Mouse (Mus musculus): ENCODE measurements at regions not wholly inside any gene's neighbourhood (a gene's known extent, or its start where the extent isn't known, plus 50 kb on each side); places are given as distances from the start of the nearest gene placed in this dataset.

DNA sequence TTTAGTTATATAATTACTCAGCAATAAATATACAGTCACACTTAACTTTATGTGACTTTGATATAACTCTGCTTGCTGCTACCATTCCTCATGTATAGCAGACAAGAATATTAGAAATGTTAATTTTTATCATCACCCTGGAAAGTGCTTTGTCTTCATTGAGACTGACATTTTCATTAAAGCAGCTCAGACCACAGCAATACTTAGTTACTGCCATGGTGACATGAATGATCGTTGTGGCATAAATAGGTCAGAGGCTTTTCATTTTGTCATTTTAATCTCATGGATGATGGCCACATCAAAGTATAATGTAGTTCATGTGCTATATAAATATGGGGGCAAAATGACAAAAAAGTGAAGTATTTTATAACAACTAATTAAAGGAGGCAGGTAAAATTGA, 498.1 kb downstream of the Slc22a22 start:
- DNase-seq (ENCODE audit: low read depth) = no peak

DNA sequence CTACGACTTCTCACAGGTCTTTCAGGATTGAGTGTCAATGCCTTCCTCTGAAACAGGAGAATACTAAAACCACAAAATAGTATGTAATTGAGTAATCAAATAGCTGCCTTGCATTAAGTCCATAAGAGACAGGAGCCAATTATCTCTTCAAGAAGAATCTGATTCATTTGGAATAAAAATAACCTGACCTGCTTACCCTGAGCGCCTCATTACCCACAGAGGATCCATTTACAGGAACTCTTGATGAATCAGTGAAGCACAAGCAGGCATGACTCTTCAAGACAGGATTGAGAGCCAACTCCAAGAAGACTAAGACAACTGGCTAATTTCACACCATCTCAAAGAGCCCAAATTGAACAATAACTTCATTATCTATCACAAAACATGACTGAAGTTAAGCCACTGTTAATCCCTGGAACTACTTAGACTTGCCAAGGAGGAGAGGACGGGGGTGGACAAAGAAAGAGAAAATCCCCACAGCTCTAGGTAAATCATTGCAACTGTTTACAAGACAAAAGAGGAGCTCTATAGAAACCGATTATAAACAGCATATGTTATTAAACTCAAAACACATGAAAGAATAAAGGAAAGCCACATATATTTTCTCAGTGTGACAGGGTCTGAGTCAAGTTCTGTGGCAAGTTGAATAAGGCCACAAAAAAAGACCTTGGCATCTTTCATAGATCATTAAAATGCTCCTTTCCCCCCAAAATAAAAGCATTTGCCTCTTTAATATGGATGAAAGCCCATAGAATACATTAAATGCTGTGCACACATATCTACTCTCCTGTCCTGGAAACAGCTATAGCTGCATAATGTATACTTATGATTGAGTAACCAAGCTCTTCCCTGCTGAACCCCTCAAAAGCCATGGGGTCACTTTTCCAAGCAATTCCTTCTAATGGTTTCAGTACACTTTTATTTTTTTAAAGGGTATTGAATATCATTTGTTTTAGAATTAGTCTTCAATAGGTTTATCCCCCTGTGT, 501.7 kb downstream of the Slc22a22 start:
- peak; percentile 61 for DNase-seq (ENCODE audit: low read depth)

DNA sequence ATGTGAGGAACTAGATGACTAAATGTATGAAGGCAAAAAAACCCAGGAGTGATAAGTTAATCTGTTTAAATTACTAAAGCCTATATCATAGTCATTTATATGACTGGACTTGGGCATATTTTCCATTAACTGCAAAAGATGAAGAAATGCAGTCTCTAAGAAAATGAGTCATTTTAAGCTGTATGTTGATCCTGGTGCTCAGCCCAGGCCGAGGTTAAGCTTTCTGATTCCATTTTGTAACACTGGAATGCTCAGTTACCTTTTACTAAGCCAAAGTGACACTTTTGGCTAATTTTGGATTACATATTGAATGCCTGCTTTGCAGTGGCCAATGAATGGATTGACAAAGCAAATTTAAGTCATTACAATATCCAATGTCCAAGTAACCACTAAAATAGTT, 507.3 kb downstream of the Slc22a22 start:
- DNase-seq (ENCODE audit: low read depth) = peak; percentile 72

DNA sequence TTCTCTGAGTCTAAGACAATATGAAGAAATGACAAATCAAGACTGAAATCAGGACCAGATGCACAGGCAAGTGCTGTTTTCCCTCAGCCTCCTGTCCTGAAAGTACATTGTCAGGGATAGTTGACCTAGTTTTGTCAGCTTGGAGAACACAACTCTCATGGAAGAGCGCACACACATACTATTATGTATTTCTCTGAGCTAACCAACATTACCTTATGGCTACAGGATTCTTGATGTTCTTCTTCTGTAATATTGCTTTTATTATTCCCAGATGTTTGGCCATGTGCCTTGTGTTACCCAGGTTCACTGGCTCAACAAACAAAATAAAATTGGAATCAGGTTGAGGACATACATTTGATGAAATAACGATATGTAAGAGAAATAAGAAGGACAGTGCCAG, 521.1 kb downstream of the Slc22a22 start:
- DNase-seq (ENCODE audit: low read depth) = peak; percentile 91

DNA sequence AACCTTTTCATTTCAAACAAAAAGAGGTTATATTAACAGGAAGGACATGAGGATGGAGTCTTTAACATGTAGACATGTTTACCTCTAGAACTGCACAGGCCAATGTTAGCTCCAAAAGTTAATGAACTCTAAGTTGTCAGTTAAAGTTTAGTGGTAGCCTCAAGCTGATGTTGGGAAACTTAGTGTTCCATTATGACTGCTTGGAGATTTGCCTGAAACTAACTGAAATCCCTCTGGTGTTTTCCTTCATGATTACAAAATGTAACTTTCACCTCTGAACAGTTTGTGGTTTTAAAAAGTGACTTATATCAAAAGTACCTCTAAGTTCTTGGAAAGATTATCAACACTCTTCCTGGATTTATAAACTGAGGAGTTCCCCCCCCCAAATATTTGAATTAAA, 525.2 kb downstream of the Slc22a22 start:
- peak; percentile 77 for DNase-seq (ENCODE audit: low read depth)

DNA sequence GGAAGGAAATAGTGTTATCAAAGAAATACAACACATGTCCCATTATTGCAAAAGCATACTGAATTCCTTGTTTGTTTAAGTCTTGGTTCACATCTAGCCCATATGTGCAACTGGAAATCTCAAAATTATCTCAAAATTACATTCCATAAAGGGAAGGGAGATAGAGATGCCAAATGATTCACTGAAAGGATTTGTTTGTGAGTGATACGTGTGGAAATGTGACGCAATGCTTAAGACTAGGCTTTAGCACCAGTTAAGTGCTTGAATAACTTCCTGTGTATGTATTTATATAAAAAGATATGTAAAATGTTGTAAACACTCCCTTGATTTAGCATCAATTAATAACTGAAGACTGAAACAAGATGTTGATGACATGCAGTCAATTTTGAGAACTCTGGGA, 526.6 kb downstream of the Slc22a22 start:
- DNase-seq (ENCODE audit: low read depth) = peak; percentile 59

DNA sequence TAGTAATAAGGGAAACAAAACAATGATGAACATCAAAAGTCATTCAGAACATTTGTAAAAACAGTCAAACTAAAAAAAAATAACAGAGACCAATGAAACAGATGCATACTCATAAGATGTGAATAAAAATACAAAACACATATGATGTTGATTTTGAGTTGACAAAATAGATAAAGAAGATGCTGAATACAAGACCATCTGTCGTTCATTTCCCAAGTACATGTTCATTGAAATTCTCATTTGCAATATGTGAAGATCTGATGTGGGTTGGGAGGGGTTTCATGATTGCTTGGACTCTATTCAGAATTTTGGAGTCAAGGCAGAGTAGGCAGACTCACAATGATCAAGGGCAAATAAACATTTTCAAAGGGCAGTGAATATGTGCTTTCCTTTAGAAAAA, 536.5 kb downstream of the Slc22a22 start:
- no peak for DNase-seq (ENCODE audit: low read depth)

DNA sequence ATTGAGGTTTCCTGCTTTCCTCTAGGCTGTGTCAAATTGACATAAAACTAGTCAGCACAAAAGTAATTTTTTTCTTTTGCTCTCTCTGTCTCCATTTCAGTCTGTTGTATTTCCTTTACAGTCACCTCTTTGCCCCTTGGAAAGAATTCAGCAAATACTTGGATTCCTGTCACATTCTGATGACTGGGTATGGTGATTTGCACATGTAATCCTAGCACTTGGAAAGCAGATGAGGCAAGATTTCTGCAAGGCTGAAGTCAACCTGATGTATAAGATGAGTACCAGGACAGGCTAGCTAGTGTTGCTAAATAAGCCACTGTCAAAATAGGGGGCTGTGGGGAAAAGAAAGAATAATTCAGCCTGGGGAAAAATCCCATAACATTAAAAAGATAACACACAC, 580.9 kb downstream of the Slc22a22 start:
- peak; percentile 74 for DNase-seq (ENCODE audit: low read depth)

DNA sequence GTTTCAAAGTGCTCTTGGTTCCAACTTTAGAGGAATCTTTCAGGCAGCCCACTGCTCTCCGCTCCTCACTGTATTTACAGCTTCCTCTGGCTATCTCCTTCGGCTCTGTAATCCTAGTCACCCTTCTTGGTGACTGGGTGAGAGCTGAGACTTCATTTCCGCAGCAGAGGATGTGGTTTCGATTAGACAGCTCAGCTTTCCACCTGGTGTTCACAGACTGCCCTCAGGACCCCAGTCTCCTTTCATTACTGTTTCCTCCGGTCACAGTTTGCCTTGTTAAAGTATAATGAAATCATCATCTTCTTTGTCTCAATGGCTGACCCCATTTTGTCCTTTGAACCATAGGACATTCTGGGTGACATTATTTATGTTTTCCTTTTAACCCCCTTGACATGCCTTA, 595.9 kb downstream of the Slc22a22 start:
- DNase-seq (ENCODE audit: low read depth) = no peak

DNA sequence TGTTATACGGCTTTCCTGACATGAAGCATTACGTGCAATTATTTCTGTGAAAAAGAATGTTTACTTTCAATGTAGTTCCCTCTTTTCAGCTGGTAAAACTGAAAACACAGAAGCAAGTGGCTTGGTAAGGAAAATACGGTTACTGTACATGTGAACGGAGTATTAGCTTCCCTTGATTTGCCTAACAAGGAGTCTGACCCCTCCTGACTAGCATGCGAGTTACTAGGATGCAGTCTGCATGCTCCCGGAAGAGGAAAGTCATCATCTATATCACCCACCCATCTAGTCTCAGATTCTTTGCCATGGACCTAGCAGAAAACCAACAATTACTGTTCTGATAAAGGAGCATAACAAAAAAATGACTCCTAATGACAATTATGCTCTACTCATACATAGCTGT, 611.5 kb downstream of the Slc22a22 start:
- no peak for DNase-seq (ENCODE audit: low read depth)

DNA sequence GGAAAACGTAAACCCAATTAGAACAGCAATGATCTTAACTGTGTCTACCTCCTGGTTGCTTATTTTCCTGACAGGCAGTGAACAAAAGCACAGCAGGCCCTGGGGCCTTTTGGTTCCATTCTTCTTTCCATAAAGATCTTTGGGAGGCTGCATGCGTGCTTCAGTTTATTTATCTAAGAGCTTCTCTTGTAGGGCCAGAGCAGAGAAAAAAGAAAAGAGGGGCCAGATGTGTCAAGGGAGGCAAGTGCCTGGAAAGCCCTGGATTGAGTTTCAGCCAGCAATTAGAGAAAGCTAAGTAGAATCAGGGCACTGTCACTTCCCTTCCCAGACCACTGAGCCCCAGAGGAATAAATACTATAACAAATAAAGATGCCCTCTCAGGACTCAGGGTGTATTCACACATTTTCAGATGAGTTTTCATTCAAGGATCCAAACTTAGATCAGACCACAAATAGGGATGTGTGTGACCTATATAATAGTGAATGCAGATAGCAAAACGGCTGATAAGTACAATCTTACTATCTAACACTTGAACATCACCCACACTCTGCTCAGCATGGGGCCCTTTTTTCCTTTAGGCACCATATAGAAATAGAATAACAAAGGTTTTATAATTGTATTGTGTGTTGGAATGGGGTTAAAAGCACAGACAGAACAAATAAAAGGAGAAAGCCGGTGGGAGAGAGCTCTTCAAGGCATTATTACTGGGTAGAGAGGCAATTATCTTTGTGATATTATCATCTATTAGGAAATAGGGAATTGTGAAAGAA, 612.2 kb downstream of the Slc22a22 start:
- DNase-seq (ENCODE audit: low read depth) = no peak

DNA sequence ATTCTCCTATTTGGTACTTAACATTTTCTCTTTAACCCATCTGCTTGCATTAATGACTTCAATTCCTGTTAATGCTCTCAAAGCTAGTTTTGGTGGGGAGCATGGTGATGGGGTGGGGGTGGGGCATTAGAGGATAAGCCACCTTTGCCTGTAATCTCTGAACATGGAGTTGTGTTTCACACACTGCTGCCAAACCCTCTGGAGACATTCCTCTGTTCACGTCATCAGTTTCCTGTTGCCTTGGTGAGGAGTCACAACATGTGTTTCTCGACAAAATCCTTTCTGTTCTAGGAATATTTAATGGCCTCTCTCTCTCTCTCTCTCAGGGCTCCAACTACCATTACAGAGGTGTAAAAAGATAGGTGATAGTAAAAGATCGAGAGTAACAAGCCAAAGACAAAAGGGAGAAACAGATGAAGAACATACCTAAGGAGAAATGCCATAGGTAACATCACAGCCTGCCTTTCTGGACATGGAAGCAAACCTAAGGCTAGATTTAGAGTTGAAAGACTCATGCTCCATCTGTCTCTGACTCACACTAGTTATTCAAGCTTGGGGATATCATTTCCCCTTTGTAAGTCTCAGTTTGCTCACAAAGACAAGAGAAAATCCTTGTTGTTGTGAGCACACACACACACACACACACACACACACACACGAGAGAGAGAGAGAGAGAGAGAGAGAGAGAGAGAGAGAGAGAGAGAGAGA, 618.6 kb downstream of the Slc22a22 start:
- peak; percentile 39 for DNase-seq (ENCODE audit: low read depth)

DNA sequence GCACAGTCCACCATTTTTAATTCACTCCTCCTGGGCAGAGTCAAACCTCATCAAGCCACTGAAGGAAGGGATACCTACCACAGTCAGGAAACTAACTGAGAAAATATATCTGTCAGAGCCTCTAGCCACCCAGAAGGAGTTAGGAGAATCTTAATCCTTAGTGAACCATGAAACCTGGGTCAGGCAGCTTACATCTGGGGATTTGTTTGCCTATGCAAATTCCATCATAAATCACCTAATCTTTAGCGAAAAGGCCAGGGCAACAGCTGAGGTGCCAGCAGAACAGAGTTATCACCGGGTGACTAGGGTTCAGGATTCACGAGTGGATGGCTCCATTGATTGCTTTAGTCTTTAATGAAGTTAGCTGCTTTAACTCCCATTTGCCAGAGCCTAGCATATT, 619.3 kb downstream of the Slc22a22 start:
- DNase-seq (ENCODE audit: low read depth) = no peak

DNA sequence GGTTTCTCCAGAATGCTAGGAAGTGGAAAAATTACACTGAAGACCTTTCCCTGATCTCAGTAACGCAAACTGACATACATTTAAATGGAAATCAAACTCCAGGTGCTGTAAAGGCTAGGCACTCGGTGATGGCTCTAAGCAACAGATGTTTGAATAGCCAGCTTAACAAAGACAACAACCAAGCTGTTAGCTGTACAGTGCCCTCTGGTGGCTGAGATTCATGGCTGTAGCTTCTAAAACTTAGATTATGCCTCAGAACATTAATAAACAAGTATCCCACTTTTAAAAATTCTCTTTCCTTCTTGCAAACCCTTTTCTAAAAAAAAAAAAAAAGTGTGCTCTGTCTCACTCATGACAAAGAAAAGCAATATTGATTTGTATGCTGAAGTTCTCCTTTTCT, 621.4 kb downstream of the Slc22a22 start:
- peak; percentile 89 for DNase-seq (ENCODE audit: low read depth)

DNA sequence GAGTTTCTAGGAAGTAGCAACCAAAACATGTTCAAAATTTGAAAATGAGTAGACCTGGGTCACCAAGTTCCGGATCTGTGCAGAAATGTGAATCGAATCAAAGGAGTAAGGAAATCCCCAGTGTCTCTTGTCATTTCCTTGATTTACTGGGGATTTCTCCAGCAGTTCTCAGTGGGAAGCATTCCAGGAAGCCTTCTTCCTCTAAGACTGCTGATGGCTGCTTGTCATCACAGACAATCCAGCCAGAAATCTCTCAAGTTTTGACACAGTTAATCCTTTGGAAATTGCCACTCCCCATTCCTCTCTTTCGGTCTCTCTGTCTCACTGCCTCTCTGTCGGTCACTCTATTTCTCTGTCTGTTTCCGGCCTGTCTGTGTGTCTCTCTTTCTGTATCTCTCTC, 624.3 kb downstream of the Slc22a22 start:
- DNase-seq (ENCODE audit: low read depth) = peak; percentile 43

DNA sequence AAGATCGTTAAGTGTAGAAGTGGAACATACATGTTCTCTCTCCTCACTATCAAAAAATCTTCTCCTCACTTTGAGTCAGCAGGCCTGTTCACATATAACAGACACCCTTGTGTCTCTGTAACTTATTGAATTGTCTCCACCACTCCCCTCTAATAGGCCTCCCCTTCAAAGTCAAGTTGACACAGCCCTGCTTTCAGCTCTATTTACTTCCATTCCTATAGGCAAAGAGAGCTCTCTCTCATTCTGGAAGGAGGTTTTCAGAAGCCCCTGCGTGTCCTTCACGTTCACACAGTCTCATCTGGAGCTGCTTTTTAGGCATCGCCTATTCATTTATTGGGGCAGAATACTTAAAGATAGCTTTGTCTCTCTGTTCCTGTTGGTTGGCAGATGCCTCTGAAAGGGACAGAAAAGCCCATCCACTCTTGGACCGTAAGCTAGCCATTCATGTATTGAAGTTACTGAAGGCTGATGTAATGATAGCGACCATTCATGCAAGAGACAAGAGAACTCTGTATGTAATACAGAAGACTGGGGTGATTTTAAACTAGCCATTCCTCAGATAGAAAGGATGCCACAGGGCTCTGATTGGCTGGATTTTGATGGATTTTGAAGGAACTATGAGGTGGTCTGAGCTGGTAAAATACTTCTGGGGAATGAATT, 629.8 kb downstream of the Slc22a22 start:
- DNase-seq (ENCODE audit: low read depth) = no peak

DNA sequence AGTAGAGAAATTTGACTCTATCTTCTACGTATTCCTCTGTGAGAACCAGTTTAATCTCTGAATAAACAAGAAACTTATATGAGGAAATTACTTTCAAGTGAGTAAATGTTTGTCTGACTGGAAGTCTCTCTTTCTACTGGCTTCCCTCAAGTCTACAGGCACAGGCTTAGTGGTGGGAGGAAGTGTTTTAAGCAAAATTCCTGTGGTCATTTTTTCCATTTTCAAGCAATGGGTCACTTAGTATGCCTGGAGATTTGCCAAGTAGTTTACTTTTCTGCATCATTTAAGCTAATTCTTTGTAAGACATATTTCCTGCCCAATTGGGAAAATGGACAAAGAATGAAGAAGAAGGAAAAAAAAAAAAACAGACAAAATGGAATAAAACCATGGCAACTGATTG, 632.9 kb downstream of the Slc22a22 start:
- peak; percentile 74 for DNase-seq (ENCODE audit: low read depth)

DNA sequence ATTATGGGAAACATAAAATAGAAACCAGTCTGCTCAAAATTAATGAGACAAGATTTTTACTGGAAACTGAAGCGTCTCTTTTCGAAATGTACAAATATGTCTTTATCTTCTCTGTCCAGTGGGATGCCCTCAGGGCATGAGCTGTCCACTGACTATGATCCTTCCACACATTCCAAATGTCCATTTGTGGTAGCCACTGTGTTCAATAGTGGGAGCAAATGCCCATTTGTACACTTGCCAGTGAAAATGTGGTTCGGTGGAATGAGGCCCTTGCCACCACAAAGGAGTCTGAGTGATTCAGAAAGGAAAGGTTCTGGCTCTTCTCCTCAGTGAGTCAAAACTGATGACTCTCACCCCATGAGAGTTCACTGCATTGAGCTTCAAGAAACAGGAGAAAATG, 635.9 kb downstream of the Slc22a22 start:
- DNase-seq (ENCODE audit: low read depth) = peak; percentile 89

DNA sequence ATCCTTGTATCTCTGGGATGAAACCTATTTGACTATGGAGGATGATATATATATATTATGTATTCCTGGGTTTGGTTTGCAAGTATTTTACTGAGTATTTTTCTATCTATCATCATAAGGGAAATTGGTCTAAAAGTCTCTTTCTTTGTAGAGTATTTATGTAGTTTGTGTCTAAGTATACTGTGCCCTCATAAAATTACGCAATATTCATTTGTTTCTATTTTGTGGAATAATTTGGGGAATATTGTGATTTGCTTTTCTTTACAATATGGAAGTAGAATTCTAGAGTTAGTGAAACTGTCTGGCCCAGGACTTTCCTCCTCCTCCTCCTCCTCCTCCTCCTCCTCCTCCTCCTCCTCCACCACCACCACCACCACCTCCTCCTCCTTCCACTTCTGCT, 640.1 kb downstream of the Slc22a22 start:
- no peak for DNase-seq (ENCODE audit: low read depth)

DNA sequence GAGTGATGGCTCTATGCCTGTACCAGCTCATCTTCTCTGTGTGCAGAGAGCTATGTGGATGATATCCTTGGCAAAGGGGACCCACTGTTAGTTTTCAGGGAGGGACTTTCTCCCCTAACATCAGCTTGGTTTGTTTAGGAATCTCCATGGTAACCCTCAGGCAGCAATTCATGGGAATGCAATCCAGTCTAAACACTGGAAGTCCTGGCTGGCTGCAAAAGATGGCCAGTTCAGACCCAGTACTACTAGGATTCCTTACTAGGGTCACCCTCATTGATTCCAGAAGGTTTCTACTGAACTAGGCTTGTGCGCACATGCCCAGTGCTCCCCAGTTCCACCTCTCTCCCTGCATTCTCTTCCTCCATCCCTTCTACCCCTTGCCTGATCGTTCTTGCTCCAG, 642.8 kb downstream of the Slc22a22 start:
- peak; percentile 15 for DNase-seq (ENCODE audit: low read depth)

DNA sequence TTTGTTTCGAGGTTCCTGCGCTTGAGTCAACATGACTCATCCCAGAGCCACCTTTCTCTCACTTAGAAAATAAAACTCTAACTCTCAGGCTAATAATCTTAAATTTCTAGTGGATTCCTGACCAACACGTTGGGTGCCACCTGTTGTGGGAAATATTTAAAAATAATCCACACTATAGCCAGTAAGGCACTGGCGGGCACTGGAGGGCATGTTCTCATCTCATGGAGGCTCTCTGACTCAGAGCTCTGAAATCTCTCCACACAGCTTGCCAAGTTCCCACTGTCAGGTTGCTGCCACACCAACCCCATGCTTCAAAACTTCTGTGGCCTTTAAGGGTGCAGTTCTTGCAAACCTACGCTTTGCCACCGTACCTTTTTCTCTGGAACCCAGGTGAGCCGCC, 644.8 kb downstream of the Slc22a22 start:
- DNase-seq (ENCODE audit: low read depth) = peak; percentile 26

DNA sequence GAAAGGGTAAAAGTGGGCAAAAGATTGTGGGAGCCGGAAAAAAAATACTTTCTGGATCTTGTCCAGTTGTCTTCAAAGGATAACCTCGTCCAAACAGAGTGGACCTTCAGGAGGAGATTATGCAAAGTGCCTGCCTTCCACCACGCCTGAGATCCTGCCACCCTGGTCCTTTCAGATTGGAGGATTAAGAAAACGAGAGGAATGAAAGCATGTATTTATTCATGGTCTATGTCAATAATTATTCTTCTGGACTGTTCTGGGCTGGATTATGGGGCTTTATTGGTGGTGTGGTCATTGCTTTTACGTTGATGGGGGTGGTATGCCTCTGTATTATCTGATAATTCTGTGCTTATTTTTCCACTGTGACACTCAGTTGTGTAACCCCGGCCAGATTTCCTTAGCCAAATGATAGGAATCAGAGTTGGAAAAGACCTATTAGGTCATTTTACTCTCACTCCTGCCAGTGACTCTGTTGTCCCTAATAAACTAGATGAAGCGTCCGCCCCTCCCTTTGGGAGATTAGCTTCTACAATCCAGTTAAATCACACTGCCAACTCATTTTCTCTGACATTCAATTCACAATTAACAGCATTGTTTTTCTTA, 656.3 kb downstream of the Slc22a22 start:
- no peak for DNase-seq (ENCODE audit: low read depth)
